Mouse (Mus musculus) layer of hippocampus, postnatal 14 days (tissue): ENCODE results near the gene Dcun1d1. TPM values are rescaled to one million over a fixed set of nuclear protein-coding genes. Genes with fewer than 3 reads are reported as not detected.
A peak's percentile ranks its signal among the peaks of the same experiment; 100 is the strongest.

Experiments
- DNase-seq, 2 experiments: peaks; one replicate each; pipeline ENCODE4 v3.0.0; 2021 to 2022; ENCODE audit warnings: low spot score in 2 of 2, mixed read lengths in 1 of 2
- total RNA-seq, 2 experiments: library from RNA; stranded (reverse); gene quantifications; 2 replicates each; pipeline ENCODE4 v1.2.3; 2021

The Dcun1d1 gene
- total RNA-seq, 2 experiments from 2014 or later = 61.5 to 65.1 TPM

DNA sequence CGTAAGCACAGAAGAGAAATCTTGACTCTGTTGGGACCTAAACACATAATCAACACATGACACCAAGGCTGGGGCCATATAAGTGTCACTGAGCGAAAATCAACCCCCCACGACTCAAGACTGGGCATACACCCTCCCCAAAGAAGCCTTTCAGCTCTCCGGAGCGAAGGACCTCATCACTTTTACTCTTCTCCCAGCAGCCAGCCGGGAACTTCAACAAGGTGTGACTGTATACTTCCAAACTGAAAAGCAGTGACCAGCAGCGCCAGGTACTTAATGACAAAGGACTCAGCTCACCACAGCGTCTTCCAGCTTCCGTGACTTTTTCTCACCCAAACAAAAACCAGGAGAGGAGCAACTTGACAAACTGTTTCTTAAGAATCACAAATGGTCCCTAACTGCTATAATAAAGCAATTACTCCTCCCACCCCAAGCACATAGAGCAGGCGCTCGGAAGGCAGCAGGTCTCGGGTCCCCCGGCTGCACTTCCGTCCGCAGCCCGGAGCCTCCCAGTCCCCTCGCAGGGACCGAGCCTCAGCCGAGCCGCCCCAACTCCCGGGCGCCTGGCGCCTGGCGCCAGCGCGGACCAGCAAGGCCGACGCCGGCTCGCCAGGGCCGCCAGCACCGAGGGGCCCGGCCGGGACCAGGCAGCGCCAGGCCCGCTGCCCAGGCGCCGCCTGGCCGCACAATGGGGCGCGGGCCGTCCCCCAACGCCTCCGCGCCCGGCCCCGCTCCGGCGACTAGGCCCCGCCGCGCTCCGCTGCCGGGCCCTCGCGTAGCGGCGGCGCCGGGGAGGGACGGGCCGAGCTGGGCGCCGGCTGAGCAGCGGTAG lies 5.1 kb downstream of the Dcun1d1 start:
- peak; percentile 33 to 41 for DNase-seq

DNA sequence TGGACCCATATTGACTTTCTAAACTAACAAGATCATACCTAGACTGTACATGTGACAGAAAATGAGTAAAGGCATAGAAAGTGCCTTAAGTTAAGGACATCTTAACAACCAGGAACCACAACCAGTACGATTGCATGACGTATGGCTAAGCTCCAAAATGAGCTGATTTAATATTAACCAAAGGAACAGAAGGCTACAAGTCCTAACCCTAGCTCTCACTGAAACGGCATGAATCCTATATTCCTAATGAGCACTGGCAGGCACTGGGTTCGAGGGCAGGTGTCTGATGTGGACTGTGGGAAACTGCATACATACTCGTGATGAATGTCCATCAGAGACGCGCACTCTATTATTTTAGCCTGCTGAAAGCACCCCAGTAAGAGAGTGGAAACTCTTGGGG lies 5.9 kb downstream of the Dcun1d1 start:
- no peak for DNase-seq

DNA sequence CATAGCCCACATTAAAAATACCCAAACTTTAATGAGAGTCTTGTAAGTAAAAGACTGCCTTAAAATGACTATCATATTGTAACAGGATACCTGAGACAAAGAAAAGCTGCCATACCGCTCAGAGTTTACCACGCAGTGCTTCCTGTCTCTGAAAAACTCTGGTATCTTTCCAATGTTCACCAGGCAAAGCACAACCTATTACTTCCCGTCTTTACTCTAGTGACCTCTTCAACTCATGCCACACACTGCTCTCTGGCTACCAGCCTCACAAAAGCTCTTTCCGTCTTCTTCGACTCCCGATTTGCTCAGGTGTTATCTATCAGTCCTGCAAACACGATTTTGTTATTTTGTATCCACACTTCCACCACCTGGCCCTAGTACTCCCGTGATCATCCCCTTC lies 7.4 kb downstream of the Dcun1d1 start:
- DNase-seq = no peak

DNA sequence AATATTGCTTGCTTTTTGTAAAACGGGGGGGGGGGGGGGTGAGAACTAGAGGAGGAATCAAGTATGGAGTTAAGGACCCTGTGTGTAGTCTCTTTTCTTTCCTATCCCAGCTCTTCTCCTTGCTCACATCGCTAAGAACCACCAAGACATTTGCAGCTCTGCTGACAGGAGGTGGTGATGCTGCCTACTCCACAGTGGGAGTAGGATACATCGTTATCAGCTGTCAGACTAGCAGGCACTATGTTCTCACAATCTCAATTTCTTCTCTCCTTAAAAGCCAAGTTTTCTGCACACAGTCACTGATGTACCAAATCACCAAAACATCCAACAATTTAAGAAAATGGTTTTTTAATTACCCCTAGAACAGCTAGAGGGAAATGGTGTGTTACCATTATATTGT lies 7.8 kb downstream of the Dcun1d1 start:
- peak in 1 of 2 experiments; percentile 31 for DNase-seq

DNA sequence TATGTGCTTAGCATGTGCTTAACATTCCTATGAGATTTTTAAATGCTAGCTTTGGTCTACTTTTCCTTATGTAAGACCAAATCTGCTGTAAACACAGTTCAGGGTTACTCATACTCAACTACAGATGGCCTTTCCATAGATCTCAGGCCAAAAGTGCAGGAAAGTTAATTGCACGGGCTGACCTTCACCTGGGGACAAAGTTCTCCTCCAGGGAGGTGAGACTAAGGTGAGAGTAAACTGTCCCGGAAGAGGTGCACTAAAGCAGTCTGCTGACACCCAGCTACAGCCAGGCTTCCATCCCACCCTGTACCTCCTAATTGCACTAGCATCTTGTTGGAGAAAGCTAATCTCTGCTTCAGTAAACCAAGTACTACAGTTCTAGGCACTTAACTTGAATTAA lies 11.4 kb downstream of the Dcun1d1 start:
- DNase-seq = no peak

DNA sequence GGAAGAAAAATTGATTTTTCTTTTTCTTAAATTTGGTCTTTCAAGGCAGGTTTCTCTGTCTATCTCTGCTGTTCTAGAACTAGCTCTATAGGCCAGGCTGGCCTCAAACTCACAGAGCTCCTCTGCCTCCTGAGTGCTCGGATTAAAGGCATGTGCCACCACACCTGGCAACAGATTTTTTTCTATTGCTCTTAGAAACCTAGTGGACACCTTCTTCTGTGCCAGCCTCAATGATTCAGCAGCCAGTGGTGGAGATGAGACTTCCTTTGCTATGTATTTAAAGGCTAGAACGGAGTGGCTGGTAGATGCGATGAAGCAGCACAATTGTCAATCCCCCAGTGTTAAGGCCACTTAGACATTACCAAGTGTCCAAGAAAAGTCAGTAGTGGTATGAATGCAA lies 13.2 kb downstream of the Dcun1d1 start:
- no peak for DNase-seq

DNA sequence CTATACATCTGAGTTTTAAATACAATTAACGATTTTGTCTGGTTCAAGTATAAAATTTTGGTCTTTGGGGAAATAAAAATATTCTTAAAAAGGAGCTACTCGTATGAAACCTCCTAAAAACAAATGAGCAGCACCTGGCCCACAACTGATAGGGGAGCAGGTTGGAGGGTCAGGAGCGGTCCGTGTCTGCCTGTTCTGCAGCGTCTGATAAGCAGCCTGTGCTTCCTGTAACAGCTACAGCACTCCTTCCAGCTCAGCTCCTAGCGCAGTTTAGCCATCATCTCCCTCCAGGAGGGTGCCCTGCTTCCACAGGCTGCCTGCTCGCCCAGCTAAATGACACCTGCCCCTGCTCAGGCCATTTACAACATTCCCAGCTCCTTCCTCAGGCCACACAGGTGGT lies 13.8 kb downstream of the Dcun1d1 start:
- DNase-seq = no peak

DNA sequence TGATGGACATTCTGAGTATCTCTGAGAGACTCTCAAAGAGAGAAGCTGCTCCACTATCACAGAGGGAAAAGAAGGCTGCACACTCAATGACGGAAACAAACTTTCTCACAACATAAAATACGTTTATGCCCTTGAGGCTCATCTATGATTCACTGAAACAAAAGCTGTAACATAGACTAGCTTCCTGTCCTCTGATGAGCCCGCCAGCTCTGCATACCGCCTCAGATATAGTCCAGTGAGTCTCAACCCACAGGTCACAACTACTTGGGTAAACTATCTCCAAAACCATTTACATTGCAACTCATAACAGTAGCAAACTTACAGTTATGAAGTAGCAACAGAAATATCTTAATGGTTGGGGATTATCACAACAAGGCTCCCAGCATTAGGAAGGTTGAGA lies 14.7 kb downstream of the Dcun1d1 start:
- no peak for DNase-seq

DNA sequence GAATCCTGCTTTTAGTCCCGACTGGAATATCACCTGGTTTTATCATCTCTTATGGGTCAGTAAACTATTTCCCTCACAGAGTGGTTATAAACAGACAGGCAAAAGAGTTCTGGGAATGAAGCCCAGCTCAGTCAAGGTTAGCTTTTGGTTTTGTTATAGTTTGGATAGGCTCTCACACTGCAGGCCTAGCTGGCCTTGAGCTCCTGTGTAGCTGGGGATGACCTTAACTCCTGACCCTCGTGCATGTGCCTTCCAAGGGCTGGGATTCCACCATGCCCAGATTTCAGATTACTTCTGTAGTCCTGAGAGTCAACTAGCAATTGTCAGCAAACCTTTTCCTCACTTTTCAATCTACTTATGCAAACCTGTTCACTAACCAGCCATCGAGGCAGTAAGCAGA lies 19.0 kb downstream of the Dcun1d1 start:
- DNase-seq = no peak

DNA sequence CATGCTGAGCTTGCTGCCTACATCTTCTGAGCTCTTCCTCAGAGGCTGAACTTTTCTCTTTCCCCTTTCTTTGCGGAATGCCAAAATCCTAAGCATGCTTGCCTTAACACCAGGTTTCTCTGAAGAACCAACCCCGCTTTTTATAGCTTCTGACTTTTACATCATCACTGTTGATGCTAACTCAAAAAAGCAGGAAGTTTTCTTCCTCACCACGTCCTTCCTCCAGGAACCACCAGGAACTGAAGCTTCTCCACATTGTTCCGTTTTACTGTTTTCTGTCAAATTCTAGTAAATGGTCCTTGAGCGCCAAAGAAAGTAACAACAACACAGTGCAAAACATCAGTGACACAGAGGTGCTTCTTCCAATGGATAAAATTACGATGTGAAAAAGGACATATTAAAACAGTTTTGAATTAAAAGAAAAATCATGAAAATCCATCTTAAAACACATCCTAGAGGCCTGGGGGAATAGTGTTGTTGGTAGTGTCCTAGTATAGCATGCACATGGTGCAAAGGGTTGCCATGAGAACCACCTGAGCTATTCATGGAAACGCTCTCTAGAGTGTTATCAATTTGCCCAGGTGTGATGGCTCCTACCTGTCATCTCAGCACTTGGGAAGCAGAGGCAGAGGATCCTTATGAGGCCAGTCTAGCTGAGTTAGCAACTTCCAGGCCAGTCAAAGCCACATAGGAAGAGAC lies 28.1 kb downstream of the Dcun1d1 start:
- DNase-seq = no peak

DNA sequence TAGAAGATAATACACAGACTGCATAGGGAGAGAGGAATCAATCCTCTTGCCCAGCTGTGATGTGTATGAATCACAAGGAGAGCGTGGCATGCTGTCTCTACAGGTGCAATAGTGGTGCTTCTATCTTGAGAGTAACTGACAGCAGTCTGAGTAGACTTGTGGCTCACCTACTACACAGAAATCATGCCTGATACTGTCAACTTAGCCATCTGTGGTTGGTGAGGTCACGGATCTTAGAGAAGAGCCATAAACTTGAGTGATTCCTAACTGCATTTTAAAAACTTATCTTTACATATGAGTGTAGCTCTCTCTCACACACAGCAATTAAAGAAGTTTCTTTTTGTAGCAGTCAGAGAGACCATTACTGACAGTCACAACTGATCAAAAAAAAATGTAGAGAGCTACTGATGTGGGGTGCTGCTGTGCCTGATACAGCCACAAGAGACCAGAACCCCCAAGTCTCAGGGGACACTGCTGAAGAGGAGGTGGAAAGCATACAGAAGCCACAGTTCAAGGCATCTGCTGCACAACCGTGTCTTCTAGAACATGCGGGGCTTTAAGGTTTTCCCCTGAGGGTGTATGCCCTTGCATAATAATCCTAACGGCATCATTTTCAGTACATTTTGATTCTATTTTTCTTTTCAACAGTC lies 36.6 kb downstream of the Dcun1d1 start:
- DNase-seq = no peak

DNA sequence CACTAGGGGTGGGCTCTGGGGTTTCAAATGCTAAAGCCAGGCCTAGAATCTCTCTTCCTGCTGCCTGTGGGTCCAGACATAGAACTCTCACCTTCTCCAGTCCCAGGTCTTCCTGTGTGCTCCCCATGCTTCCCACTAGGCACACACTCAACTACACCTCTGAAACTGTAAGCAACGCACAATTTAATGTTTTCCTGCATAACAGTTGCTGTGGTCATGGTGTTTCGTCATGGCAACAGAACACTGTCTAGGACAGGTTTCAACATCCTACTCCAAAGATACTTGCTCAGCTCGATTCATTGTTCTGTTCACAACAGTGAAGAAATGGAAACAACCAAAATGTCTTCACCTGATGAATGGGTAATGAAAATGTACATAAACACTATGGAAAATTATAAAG lies 38.1 kb downstream of the Dcun1d1 start:
- no peak for DNase-seq

DNA sequence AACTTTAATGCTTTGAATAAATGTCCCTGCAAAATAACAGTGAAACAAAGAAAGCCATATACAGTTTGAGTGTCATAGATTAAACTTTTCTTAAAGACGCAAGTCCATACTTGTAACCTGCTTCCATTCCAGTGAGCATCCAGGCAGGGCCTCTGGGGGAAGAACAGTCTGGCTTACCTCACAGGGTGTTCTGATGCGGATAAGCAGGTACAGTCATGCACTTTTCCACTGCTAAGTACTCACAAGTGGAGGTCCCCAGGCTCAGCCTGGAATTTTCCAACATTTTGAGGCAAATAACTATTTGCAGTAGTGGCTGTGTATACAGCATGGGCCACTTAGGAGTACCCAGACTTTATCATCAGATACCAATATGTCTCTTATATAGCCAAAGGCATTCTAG lies 39.3 kb downstream of the Dcun1d1 start:
- no peak for DNase-seq

DNA sequence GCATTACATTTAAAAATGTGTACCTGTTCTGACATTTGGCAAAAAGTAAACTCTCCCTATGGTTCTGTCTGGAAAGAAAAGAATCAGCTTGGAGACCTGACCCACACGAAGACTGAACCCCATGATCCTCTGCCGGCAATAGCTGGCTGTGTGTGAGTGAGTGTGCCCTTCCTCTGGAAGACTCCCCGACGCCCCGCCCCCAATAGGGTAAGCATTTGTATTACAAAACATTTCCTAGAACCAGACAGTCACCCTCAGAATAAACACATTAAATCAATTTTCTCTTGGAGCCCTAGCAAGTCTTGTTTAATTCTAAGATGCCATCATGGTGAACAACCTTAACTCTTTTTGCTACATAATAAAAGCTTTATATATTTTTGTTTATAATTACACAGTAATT lies 44.1 kb downstream of the Dcun1d1 start:
- DNase-seq = no peak

DNA sequence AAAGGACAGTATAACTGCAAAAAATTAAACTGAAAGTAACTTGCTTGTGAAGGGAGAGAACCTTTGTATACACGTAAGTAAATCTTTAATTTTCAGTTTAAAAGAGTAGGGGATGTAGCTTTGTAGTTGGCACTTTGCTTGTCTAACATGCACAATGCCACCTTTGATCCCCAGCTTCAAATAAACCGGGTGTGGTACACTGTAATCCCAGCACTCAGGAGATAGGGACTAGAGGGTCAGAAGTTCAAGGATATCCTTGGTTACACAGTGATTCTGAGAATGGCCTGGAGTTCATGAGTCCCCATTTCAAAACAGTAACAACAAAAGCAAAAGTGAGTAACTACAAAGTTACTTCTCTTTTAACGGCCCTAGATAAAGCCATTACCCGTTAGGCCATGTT lies 46.1 kb downstream of the Dcun1d1 start:
- DNase-seq = no peak

DNA sequence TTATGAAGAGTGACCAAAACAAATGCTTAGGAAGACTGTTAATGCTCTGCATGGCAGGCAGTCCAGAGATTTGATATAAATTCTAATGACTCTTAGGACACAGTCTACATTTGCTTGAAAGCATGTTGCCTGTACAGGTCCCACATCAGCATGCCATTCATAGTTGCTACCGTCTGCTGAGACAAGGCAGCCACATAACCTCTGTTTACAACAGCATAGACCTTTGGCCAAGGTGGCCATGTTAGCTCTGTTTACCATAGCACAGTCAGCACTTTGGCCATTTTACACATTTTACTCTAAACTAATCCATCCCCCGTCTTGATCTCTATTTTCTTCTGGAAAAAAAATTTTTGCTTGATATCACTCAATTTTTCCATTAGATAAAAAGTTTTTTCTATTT lies 47.7 kb downstream of the Dcun1d1 start:
- no peak for DNase-seq

DNA sequence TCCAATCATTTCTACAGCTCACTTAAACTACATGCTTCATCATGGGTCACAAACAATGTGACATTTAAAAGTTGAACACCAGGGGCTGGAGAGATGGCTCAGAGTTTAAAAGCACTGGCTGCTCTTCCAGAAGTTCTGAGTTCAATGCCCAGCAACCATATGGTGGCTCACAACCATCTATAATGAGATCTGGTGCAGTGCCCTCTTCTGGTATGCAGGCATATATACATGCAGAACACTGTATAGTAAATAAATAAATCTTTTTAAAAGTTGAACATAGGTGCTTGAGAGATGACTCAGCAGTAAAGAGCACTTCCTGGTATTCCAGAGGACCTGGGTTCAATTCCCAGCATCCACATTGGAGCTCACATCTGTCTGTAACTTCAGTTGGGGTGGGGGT lies 54.0 kb downstream of the Dcun1d1 start:
- DNase-seq = no peak

DNA sequence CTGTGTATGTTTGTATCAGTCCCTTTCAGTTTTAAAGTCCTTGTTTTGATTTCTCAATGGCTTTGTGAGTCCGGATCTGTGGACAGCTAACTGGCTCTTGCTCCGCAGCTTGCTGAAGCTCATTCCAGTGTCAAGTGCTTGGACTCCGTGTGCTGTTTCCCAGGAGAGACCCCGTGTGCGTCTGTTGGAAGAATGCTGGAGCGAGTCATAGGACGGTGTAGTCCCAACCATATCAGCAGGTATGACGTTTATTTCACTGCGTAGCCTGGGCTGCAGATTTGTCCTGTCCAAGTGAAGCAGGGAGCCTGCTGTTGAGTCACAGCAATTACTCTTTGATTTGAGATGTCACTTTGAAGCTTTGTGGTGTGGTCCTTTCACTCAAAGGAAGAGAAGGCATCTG lies 87.9 kb downstream of the Dcun1d1 start:
- DNase-seq = no peak
